In genomic region chr5:32736770-32737169, GRCm38 (mm10) we compare ENCODE assay signal across 8 mouse cellular contexts. TPM values are rescaled to one million over a fixed set of nuclear protein-coding genes. Genes with fewer than 3 reads are reported as not detected.
DNase-seq lines count a peak whose midpoint lies in the region; ATAC-seq and TF ChIP-seq lines count a peak whose summit lies in the region.
"Not testable (repeated sequence)": the region's sequence is repeated elsewhere in the genome, so short reads cannot be mapped to it uniquely, and the experiment has no call there.

No protein-coding gene starts in this region.

- WGBS in embryonic facial prominence, embryonic 15.5 days, result 84% methylated on average over 3 of the region's 3 CpGs
- WGBS in hindbrain, embryonic 12.5 days, result 84% methylated on average over 3 of the region's 3 CpGs
- WGBS in kidney, postnatal 0 days, result 88% methylated on average over 3 of the region's 3 CpGs
- WGBS in liver, embryonic 12.5 days (ENCODE audit: insufficient replicate concordance), result 71% methylated on average over 3 of the region's 3 CpGs
- 84% methylated on average over 3 of the region's 3 CpGs for WGBS in midbrain, embryonic 11.5 days
- 89% methylated on average over 3 of the region's 3 CpGs for WGBS in neural tube, embryonic 11.5 days
- 84% methylated on average over 3 of the region's 3 CpGs for WGBS in stomach, postnatal 0 days

- not testable (repeated sequence) for H3K27me3 ChIP-seq in embryonic facial prominence, embryonic 15.5 days; hindbrain, embryonic 12.5 days; kidney, postnatal 0 days (ENCODE audit: insufficient read depth, low read length); liver, embryonic 12.5 days (replicated peaks); midbrain, embryonic 11.5 days (ENCODE audit: control insufficient read depth, insufficient read depth, low read length); neural tube, embryonic 11.5 days (ENCODE audit: control insufficient read depth, insufficient read depth, low read length); stomach, postnatal 0 days (ENCODE audit: control insufficient read depth, insufficient read depth, low read length)

- not testable (repeated sequence) for H3K4me2 ChIP-seq in embryonic facial prominence, embryonic 15.5 days (replicated peaks); hindbrain, embryonic 12.5 days (replicated peaks); kidney, postnatal 0 days (ENCODE audit: low read length); liver, embryonic 12.5 days; midbrain, embryonic 11.5 days; neural tube, embryonic 11.5 days (ENCODE audit: low read depth); stomach, postnatal 0 days (replicated peaks; ENCODE audit: low read depth)

- H3K9ac ChIP-seq in embryonic facial prominence, embryonic 15.5 days; hindbrain, embryonic 12.5 days; kidney, postnatal 0 days (ENCODE audit: low read depth, low read length); liver, embryonic 12.5 days; midbrain, embryonic 11.5 days (ENCODE audit: low read length); neural tube, embryonic 11.5 days (ENCODE audit: low read length); stomach, postnatal 0 days (ENCODE audit: low read length): not testable (repeated sequence)

- H3K4me3 ChIP-seq in embryonic facial prominence, embryonic 15.5 days (replicated peaks); hindbrain, embryonic 12.5 days; kidney, postnatal 0 days (replicated peaks; ENCODE audit: low read depth, low read length); liver, embryonic 12.5 days; midbrain, embryonic 11.5 days (ENCODE audit: low read depth, low read length); neural tube, embryonic 11.5 days (ENCODE audit: low read depth, low read length); stomach, postnatal 0 days (ENCODE audit: low read depth, low read length): not testable (repeated sequence)

- H3K4me1 ChIP-seq in embryonic facial prominence, embryonic 15.5 days; hindbrain, embryonic 12.5 days; kidney, postnatal 0 days (replicated peaks; ENCODE audit: insufficient read depth, low read length); liver, embryonic 12.5 days; midbrain, embryonic 11.5 days (ENCODE audit: control insufficient read depth, insufficient read depth, low read length); neural tube, embryonic 11.5 days (ENCODE audit: control insufficient read depth, insufficient read depth, low read length); stomach, postnatal 0 days (replicated peaks; ENCODE audit: control insufficient read depth, insufficient read depth): not testable (repeated sequence)

- not testable (repeated sequence) for TF ChIP-seq EP300 in stomach, postnatal 0 days (optimal IDR thresholded peaks at IDR 0.05)

- peak; percentile 63; the same call in 1 of the 2 replicates for ATAC-seq in embryonic facial prominence, embryonic 15.5 days (ENCODE audit: insufficient number of reproducible peaks, low FRiP score, low TSS enrichment, low read depth)
- ATAC-seq in granulocyte monocyte progenitor cell, adult 5-6 weeks (replicated peaks; ENCODE audit: poor library complexity, severe bottlenecking), result 0 out of 2 replicates have a peak, but pooled peaks have one; percentile 10
- peak; percentile 53; the same call in 1 of the 2 replicates for ATAC-seq in hindbrain, embryonic 12.5 days (ENCODE audit: low FRiP score)
- ATAC-seq in kidney, postnatal 0 days (replicated peaks; ENCODE audit: low FRiP score, low read depth), result peak; percentile 41; the same call in 1 of the 2 replicates
- ATAC-seq in liver, embryonic 12.5 days, result peak; percentile 33; the same call in 1 of the 2 replicates
- ATAC-seq in midbrain, embryonic 11.5 days (ENCODE audit: low FRiP score), result peak; percentile 72; the same call in 1 of the 2 replicates
- ATAC-seq in neural tube, embryonic 11.5 days (ENCODE audit: insufficient read depth, low FRiP score, low TSS enrichment), result peak; percentile 48; the same call in 1 of the 2 replicates
- peak; percentile 8; the same call in 1 of the 2 replicates for ATAC-seq in stomach, postnatal 0 days (ENCODE audit: low FRiP score, low TSS enrichment)

- TF ChIP-seq CTCF in kidney, postnatal 0 days (IDR thresholded peaks at IDR 0.05; ENCODE audit: low read depth); stomach, postnatal 0 days (IDR thresholded peaks at IDR 0.05; ENCODE audit: low read depth): not testable (repeated sequence)

- not testable (repeated sequence) for H3K27ac ChIP-seq in embryonic facial prominence, embryonic 15.5 days (replicated peaks); hindbrain, embryonic 12.5 days; kidney, postnatal 0 days; liver, embryonic 12.5 days; midbrain, embryonic 11.5 days (ENCODE audit: low read depth, low read length); neural tube, embryonic 11.5 days (ENCODE audit: low read depth, low read length); stomach, postnatal 0 days (replicated peaks)

- H3K9me3 ChIP-seq in embryonic facial prominence, embryonic 15.5 days (replicated peaks); hindbrain, embryonic 12.5 days (replicated peaks); kidney, postnatal 0 days (replicated peaks; ENCODE audit: low read length); liver, embryonic 12.5 days (replicated peaks); midbrain, embryonic 11.5 days (ENCODE audit: control insufficient read depth, low read length); neural tube, embryonic 11.5 days (ENCODE audit: control insufficient read depth, low read length); stomach, postnatal 0 days (ENCODE audit: control insufficient read depth, low read length): not testable (repeated sequence)

- DNase-seq in kidney, postnatal 0 days (ENCODE audit: low spot score); midbrain, embryonic 11.5 days (ENCODE audit: low spot score, missing footprints); neural tube, embryonic 11.5 days (ENCODE audit: low spot score); stomach, postnatal 0 days (ENCODE audit: low spot score): not testable (repeated sequence)

- not testable (repeated sequence) for H3K36me3 ChIP-seq in embryonic facial prominence, embryonic 15.5 days; kidney, postnatal 0 days (ENCODE audit: insufficient read depth, low read length); midbrain, embryonic 11.5 days (ENCODE audit: control insufficient read depth, insufficient read depth, low read length); neural tube, embryonic 11.5 days (ENCODE audit: control insufficient read depth, insufficient read depth, low read length); stomach, postnatal 0 days (ENCODE audit: control insufficient read depth, insufficient read depth, low read length)
- peaks cover 26% of the 10 kb centered on the region for H3K36me3 ChIP-seq in hindbrain, embryonic 12.5 days
- peaks cover 64% of the 10 kb centered on the region for H3K36me3 ChIP-seq in liver, embryonic 12.5 days

RNA-seq across cellular contexts. Expression of gene Pisd, which starts 48.7 kb away (rescaled TPM):
- polyA plus RNA-seq in embryonic facial prominence, embryonic 15.5 days (2015; fragmentation: Nextera tagmentation; extraction: Ambion mirVana), result 59.0 and 60.9 TPM in 2 replicates
- 51.5 and 77.4 TPM in 2 replicates for total RNA-seq in granulocyte monocyte progenitor cell, adult 5-6 weeks (2014; fragmentation: Nextera tagmentation)
- total RNA-seq in granulocyte monocyte progenitor cell, adult 5-6 weeks (2017), result 40.2 and 44.8 TPM in 2 replicates
- 78.6 and 83.2 TPM in 2 replicates for polyA plus RNA-seq in hindbrain, embryonic 12.5 days (2016; fragmentation: Nextera tagmentation; extraction: Ambion mirVana)
- 74.8 and 78.3 TPM in 2 replicates for polyA plus RNA-seq in kidney, postnatal 0 days (2015; fragmentation: Nextera tagmentation; extraction: Ambion mirVana)
- 42.9 and 46.7 TPM in 2 replicates for polyA plus RNA-seq in liver, embryonic 12.5 days (2016; fragmentation: Nextera tagmentation; extraction: Ambion mirVana)
- polyA plus RNA-seq in midbrain, embryonic 11.5 days (2014; fragmentation: Nextera tagmentation; extraction: Ambion mirVana), result 62.7 and 65.4 TPM in 2 replicates
- 72.1 and 78.3 TPM in 2 replicates for polyA plus RNA-seq in neural tube, embryonic 11.5 days (2014; fragmentation: Nextera tagmentation; extraction: Ambion mirVana)
- 69.4 and 71.7 TPM in 2 replicates for polyA plus RNA-seq in stomach, postnatal 0 days (2015; fragmentation: Nextera tagmentation; extraction: Ambion mirVana)

Comparison
In these comparisons a context has a peak if more than half of its experiments do, and no peak if none do; other contexts are left out.
1. ATAC-seq: peak in every context shown above with its lines; median percentile 72 in midbrain, embryonic 11.5 days; 63 in embryonic facial prominence, embryonic 15.5 days; 53 in hindbrain, embryonic 12.5 days; 48 in neural tube, embryonic 11.5 days; 41 in kidney, postnatal 0 days; 33 in liver, embryonic 12.5 days; 10 in granulocyte monocyte progenitor cell, adult 5-6 weeks; 8 in stomach, postnatal 0 days.